Mouse (Mus musculus) embryonic fibroblast, embryonic 13.5 days (primary cell): ENCODE data around the gene Ugt1a7c. TPM values are rescaled to one million over a fixed set of nuclear protein-coding genes. Genes with fewer than 3 reads are reported as not detected.
"Not testable (repeated sequence)": the region's sequence is repeated elsewhere in the genome, so short reads cannot be mapped to it uniquely, and the experiment has no call there.

Source experiments
- H3K27ac ChIP-seq: 2 replicates; pipeline ENCODE4 v1.5.1; 2012; ENCODE audit warnings: low read length, control low read depth, inconsistent platforms; ENCODE audit not compliant: insufficient read depth
- H3K4me1 ChIP-seq: 2 replicates; pipeline ENCODE4 v1.6.1; 2011; ENCODE audit warnings: low read length; ENCODE audit not compliant: control insufficient read depth, insufficient read depth
- H3K4me3 ChIP-seq: 2 replicates; pipeline ENCODE4 v1.5.1; 2011; ENCODE audit warnings: mild to moderate bottlenecking, control low read depth, low read length; ENCODE audit not compliant: insufficient read depth
- CTCF ChIP-seq: IDR thresholded peaks from 2 replicates; pipeline ENCODE4 v1.5.1; 2011; ENCODE audit warnings: mild to moderate bottlenecking, control low read depth, low read length, moderate library complexity, borderline replicate concordance; ENCODE audit not compliant: insufficient read depth
- POLR2A ChIP-seq: IDR thresholded peaks from 2 replicates; pipeline ENCODE4 v1.6.1; 2011; ENCODE audit warnings: low read depth, mild to moderate bottlenecking, control low read depth, low read length, moderate library complexity
- polyA plus RNA-seq: library from polyadenylated mRNA; stranded (reverse); fragments of >200 nt; gene quantifications from 2 replicates; pipeline ENCODE4 v1.2.4, GENCODE M21; 2011; ENCODE audit warnings: low read depth; ENCODE audit not compliant: missing spikeins, insufficient read length

Ugt1a7c gene
- polyA plus RNA-seq, 1 experiment = 8.0 TPM

DNA sequence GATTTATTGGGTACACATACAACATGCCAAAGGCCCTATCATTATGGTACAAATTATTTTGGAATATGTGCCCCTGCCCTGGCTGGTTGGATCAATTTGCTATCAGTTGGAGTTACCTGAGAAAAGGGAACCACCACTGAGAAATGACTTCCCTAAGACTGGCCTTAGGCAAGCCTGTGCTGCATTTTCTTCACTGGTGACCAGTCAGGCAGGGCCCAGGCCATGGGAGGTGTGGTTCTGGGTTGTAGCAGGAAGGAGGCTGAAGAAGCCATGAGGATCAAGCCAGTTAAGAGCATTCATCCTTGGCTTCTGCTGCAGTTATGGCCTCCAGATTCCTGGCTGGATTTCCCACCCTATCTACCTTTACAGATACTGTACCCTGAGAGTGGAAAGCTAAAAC lies 2.5 kb upstream of the Ugt1a7c start:
- Histone ChIP-seq H3K4me3 (no peak overlapping the region), H3K4me1 (no peaks in the 10 kb centered on the region), H3K27ac (no peak overlapping the region)
- TF ChIP-seq POLR2A (no peak), CTCF (no peak)

DNA sequence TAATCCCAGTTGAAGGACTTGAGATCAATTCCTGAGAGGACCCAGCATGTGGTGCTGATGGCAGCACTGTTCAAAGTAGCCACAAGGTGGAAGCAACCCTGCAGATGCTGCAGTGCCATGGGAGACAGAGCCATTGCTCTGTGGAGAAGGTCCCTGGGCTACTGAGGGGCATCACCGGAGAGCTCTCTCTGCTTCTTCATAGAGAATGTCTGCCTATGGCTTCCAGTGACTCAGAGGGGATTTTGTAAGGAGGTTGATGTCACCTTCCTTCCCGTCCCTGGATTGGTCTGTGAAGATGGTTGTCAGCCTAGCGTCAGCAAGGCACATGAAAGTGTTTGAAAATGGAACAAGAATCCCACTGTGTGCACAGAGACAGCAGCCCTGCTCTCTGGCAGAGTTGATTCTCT lies 589 bp upstream of the Ugt1a7c start:
- TF ChIP-seq CTCF = peak; percentile 33; the same call in 1 of the 2 replicates
- H3K4me1 ChIP-seq, H3K4me3 ChIP-seq: not testable (repeated sequence)
- peak overlapping the region; percentile 87 for H3K27ac ChIP-seq

DNA sequence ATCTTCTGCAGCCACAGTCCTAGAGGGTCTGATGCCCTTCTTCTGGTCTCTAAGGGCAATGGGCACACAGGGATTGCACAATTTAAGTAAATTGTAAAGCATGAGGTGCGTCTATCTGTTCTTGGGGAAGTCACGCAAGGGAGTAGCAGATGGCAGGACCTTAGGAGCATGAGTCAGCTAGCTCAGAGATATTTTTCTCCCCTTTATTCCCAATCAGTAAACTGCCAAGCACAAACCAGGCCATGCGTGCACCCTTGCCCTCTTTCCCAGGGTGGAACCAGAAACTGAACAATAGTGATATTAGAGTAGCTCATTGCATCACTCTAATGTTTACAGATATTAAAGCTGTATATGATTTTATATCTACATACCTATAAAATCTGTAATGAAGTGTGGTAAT lies 3.7 kb downstream of the Ugt1a7c start:
- H3K27ac ChIP-seq, H3K4me1 ChIP-seq, H3K4me3 ChIP-seq: not testable (repeated sequence)

DNA sequence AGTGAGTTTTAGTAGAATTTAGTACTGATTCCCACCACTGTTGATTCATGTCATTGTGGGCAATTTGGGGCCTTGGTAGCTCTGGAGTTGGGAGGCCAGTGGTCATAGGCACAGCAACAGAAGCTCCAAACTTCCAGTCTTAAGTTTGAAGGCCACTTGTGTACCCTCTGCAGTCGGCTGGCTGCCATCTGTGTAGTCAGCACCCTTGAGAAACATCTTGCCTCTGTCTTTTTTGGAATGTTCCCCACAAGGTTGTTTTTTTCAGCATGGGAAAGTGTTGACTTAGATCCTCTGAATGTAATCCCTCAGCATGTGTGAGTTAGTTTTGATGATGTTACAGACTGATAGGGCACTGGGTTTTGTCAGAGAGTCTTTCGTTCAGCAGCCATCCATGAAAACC lies 4.8 kb downstream of the Ugt1a7c start:
- not testable (repeated sequence) for H3K4me1 ChIP-seq, H3K27ac ChIP-seq, H3K4me3 ChIP-seq

DNA sequence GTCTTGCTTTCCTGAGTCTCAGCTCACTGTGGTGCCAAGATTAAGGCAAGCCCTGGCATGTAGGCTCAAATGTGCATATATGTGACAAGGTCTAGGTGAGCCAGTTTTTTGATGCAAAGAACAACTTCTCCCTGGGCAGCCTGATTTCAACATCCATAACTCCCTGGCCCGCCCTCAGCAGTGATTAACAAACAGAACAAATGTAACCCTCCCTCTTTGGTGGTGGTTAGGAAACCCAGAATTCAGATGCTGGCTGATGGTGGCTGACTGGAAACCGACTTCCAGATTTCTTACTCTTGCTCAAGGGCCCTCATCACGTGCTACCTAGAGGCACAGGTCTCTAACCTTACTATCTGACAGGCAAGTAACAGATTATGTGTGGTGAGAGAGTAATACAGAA lies 8.2 kb downstream of the Ugt1a7c start, which contains the start of gene Ugt1a6b:
Ugt1a6b (plus strand) TSS at position 234 of the 400 bp plus-strand sequence.
- peak within 1 kb of the TSS; percentile 40; the same call in 1 of the 2 replicates for H3K27ac ChIP-seq
- H3K4me3 ChIP-seq, H3K4me1 ChIP-seq: not testable (repeated sequence)

DNA sequence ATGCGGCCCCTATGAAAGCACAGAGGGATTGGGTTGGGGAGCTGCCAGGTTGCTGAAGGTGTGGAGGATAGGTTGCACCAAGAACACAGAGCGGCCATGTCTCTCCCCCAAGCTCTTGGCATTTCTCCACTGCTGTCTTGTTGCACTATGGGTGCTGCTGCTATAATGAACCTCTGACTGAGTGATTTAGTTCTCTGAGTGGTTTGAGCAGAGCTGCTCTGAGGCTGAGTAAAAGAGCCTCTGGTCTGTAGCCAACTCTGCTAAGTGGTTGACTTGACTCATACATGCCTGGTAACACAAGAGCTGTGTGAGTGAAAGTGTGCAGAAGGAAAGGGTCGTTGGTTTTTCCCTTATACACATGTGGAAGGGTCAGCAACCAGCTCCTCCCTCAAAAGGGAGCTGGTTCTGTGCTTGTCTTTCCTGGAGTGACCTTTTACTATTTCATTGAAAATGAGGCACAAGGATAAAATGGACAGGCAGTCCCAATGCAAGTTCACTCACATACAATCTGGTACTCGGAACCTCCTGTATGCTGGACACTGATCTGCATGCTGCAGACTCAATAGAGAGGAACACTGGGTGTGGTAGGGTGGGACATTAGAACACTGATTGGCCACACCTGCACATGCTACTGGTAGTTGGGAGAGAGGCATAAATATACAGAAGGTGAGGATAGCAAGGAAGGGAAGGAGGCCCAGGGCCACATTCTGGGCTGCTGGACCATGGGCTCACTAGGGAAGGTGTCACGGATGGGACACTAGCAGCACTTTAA lies 9.0 kb downstream of the Ugt1a7c start:
- not testable (repeated sequence) for H3K4me3 ChIP-seq, H3K4me1 ChIP-seq
- peak overlapping the region; percentile 40; the same call in 1 of the 2 replicates for H3K27ac ChIP-seq

DNA sequence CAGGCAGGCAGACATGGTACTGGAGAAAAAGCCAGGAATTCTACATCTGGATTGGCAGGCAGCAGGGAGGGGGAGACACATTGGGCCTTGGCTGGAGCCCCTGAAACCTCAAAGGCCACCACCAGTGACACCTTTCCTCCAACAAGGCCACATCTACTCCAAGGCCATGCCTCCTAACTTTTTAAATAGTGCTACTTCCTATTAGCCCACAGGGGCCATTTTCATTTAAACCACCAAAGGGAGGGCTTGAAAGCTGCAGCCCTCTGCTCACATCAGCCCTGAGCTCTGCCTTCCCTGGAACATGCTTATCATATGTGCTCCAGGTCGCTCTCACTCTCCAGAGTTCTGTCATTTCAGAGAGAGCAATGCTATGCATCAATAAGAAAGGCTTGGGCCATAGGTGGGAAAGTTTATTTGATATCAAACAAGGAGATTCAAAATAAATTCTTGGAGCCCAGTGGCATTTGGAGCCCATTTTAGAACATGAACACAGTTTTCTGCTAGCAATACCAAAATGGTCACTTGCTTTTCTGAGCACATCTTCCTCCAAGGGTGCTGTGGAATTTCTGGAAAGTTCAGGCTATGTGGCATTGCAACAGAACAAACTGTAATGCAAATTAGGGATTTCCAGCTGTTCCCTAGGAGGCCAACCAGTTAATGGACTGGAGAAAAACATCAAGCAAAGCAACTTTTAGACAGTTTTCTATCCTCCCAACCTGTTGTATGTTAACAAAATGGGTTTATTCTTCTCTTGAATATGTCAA lies 10.0 kb downstream of the Ugt1a7c start:
- Histone ChIP-seq H3K4me1 (peaks cover 4% of the 10 kb centered on the region), H3K4me3 (no peak overlapping the region), H3K27ac (no peak overlapping the region)
- TF ChIP-seq CTCF (no peak), POLR2A (no peak)

DNA sequence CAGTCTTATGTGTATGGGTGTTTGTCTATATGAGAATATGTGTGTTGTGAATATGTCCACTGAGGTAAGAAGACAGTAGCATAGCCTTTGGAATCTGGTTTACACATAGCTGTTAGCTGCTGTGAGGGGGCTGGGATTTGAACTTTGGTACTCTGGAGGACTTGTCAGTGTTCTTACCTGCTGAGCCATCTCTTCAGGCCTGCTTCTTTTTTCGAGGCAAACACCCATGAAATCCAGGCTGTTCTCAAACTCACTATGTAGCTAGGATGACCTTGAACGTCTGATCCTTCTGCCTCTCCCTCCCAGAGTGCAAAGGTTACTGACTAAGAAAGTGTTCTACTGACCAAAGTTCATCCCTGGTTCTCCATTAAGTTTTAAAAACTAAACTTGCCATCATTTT lies 10.8 kb downstream of the Ugt1a7c start:
- no peak overlapping the region for H3K27ac ChIP-seq
- H3K4me1 ChIP-seq = peaks cover 4% of the 10 kb centered on the region
- H3K4me3 ChIP-seq = no peak overlapping the region
- TF ChIP-seq CTCF = no peak
- no peak for TF ChIP-seq POLR2A

DNA sequence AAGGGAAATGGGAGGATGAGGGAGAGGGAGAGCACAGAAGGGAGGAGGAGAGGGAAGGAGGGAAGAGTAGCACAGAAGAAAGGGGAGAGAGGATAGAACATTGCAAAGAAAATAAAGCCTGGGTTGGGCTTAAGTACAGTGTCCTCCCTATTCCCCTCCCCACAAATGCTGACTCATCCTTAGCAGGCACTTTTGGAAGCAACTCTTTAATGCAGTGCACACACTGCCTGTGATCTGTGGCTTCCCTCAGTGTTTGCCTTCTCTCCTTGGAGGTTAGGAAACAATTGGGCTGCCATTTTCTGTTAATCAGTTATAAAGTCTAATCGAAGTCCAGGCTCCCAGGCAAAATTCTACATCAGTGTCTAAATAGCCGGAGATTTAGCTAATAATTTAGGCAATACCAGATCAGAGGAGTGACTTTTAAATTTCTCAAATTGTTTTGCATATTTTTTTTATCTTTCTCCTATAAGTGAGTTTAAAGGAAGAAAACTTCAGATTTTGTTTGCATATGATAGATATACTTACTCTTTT lies 14.2 kb downstream of the Ugt1a7c start:
- H3K4me1 ChIP-seq, H3K4me3 ChIP-seq, H3K27ac ChIP-seq: not testable (repeated sequence)

DNA sequence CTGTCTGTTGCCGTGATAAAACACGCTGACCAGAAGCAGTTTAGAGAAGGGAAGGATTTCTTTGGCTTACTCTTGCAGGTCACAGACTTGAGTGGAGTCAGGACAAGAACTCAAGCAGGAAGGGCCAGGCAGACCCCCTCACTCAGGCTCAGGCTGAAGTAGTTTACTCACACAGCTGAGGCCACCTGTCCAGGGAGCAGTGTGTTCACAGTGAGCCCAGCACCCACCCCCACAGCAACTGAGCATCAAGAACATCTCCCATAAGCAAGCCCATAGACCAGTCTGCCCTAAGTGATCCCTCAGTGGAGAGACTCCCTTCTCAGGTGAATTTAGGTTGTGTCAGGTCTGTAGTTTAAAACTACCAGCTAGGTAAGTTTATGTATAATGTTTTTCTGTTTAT lies 14.7 kb downstream of the Ugt1a7c start:
- H3K4me3 ChIP-seq, H3K27ac ChIP-seq, H3K4me1 ChIP-seq: not testable (repeated sequence)

DNA sequence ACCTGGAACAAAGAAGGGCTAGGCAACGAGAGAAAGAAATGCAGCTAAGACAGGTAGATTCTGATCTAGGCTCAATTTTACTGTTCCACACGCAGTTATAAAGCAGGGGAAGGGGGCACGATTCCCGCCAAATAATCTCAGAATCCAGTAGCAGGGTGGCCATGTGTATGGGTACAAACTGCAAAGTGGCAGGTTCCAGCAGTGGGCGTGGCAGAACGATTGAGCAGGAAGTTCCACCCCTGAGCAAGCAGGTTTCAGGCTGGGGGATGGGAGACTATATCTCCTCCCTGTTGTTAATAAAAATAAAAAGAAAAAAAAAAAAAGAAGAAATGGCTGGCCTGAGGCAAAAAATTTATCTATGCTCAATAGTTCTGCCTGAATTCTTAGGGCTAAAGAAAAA lies 17.9 kb downstream of the Ugt1a7c start:
- H3K27ac ChIP-seq, H3K4me3 ChIP-seq: not testable (repeated sequence)

DNA sequence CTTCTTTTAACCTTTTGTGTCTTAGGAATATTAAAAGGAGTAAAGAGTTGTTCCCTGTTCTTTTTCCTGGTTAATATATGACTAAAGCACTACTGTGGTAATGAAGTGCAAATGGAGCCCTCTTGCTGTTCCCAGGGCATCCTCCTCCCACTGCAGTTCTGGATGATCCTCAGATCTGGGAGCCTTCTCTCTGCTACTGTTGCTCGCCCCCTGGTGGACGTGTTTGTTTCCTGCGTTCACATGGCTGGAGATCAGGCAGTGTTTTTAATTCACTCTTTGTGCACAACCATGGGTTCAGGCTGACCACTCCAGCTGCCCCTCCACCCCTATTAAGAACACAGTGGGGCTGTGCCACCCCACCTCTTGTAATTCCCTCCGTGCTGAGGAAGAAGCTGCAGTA lies 25.7 kb downstream of the Ugt1a7c start:
- not testable (repeated sequence) for H3K27ac ChIP-seq, H3K4me1 ChIP-seq, H3K4me3 ChIP-seq

More for the DNA sequence above, 17.9 kb downstream of the Ugt1a7c start:
- H3K4me1 ChIP-seq = not testable (repeated sequence)

DNA sequence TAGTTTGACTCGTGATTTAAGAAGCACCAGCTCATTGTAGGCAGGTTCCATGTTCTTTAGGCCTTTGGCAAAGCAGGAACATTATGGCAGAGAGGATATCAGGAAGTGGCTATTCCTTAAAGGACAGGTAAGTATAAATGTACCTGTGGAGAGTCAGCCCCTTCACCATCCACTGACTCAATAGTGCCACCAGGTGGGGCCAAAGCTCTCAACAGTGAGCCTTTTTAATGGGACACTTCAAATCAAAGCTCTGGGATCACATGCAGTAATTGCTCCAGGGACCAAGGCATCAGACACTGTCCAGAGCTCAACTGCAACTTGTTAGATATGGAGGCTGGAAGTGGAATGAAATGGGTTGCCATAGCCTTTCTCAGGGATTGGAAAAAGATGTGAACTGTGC lies 26.7 kb downstream of the Ugt1a7c start:
- H3K4me3 ChIP-seq, H3K4me1 ChIP-seq, H3K27ac ChIP-seq: not testable (repeated sequence)
